Mouse (Mus musculus) B cell, adult 67 days (primary cell): ENCODE data around the gene Adamts16. TPM values are rescaled to one million over a fixed set of nuclear protein-coding genes. Genes with fewer than 3 reads are reported as not detected.

Source experiments
- total RNA-seq, 2 experiments: library from RNA; stranded (reverse); gene quantifications; 4 replicates each; pipeline ENCODE4 v1.2.4; 2023

The Adamts16 gene
- not detected for total RNA-seq

DNA sequence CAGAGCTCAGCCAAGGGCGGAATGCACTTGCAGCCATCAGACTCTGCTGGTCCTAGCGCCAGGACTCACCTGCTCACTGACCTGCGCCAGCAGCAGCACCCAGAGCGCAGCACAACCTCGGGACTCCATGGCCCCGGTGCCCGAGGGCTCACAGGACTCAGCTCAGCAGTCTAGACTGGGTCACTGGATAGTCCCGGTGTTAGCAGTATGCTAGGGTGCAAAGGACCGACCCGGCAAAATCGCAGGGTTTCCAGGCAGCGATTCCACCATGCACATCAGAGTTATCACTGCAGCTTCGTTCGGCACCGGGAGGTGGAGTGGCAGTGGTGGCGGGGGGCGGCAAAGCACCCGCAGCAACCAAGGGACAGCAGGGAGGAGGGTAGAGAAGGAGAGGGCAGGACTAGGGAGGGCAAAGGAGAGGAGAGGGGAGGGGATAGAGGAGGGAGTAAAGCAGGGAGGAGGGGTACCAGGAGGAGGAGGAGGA, at the start of gene Adamts16:
TSS of gene Adamts16 (minus strand) at position 391 of the 484 bp plus-strand sequence.

Other genes with a start within 250 kb of the Adamts16 start
- 10 to 100 TPM; 74.2 to 74.8 TPM for gene Ice1, start 204.2 kb downstream of the Adamts16 start, total RNA-seq